Mouse (Mus musculus) inflammation-experienced regulatory T-cells (primary cell): ENCODE measurements around the gene Olfr847. TPM values are rescaled to one million over a fixed set of nuclear protein-coding genes. Genes with fewer than 3 reads are reported as not detected.

Experiments used
- polyA plus RNA-seq, 2 experiments: library from polyadenylated mRNA; unstranded; fragments of 100-300 nt; shearing (Covaris generic); gene quantifications; one replicate each; pipeline ENCODE4 v1.2.1; 2017

Olfr847 gene
- polyA plus RNA-seq, result under 1 TPM in 1 of 2 experiments, not detected in 1; 0.16 TPM

DNA sequence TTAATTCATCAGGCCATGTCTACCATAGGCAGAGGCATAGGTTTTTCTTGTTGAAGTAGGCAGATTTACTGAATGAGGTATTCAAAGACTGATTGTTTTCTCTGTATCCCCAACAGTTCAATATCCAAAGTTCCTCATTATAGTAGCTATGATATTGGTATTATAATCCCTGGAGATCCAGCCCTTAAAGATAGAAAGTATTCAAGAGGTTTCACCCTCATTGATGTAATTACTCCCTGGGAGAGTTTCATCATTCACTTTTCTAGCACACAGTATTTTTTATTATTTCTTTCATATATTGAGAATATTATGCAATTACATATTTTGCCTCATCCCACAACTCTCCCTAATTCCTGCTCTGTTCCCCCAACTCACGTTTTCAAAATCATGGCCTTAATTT lies at the start of gene Olfr847:
Gene Olfr847 (minus strand): TSS at position 101 of the 400 bp plus-strand sequence.

DNA sequence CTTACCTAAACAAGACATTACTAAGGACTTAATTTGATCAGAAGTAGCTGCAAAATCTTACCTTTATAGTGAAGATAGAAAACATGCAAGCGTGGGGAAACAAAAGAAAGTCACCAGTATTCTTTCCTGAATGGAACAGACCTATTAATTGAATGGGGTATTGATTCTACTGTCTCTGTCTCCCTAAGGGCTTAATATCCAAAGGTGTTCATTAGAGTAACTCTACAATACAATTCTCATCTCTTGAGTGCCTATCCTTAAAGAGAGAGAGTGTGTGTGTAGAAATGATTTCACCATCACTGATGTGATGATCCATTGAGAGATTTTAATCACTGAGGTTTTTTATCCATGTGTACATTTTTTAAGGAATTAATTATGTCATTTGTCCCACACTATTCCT lies 14.6 kb downstream of the Olfr847 start, which contains the start of gene Olfr846:
Gene Olfr846 (minus strand): TSS at position 101 of the 400 bp plus-strand sequence.

DNA sequence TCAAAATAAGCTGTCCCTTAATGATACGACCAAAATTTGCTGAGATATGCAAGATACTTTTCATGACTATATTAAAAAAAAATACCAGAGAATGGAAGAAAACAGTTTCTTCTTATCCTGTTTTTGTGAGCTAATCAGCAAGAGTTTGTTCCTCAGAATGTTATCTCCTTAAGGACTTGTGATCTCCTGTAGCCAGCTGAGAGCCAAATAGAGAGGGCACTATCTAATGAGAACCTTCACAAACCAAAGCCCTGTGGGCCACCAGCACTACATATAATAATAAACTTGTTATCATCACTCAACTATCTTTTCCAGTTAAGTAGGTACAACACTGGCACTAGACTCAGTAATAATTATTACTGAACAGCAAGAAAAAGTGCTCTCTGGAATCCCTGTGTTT lies 42.3 kb downstream of the Olfr847 start, which contains the start of gene Olfr845:
Gene Olfr845 (plus strand): TSS at position 301 of the 400 bp plus-strand sequence.

Other genes starting within 250 kb of the Olfr847 start
- gene Olfr837, start 242.4 kb downstream of the Olfr847 start, polyA plus RNA-seq, result under 1 TPM; 0.25 to 0.54 TPM
- under 1 TPM in 1 of 2 experiments, not detected in 1; 0.09 TPM for gene Olfr839-ps1, start 201.4 kb downstream of the Olfr847 start, polyA plus RNA-seq
- under 1 TPM in 1 of 2 experiments, not detected in 1; 0.31 TPM for gene Olfr843, start 126.7 kb downstream of the Olfr847 start, polyA plus RNA-seq
- gene Olfr844, start 62.3 kb downstream of the Olfr847 start, polyA plus RNA-seq, result not detected
- gene Olfr845, start 42.2 kb downstream of the Olfr847 start, polyA plus RNA-seq, result not detected
- gene Olfr846, start 14.7 kb downstream of the Olfr847 start, polyA plus RNA-seq, result not detected
- gene Olfr849, start 61.6 kb upstream of the Olfr847 start, polyA plus RNA-seq, result not detected
- gene Olfr850, start 99.6 kb upstream of the Olfr847 start, polyA plus RNA-seq, result not detected
- not detected for gene Olfr851, start 114.6 kb upstream of the Olfr847 start, polyA plus RNA-seq
- gene Olfr853, start 162.4 kb upstream of the Olfr847 start, polyA plus RNA-seq, result not detected
- gene Olfr854, start 188.7 kb upstream of the Olfr847 start, polyA plus RNA-seq, result not detected
- gene Olfr855, start 203.9 kb upstream of the Olfr847 start, polyA plus RNA-seq, result under 1 TPM in 1 of 2 experiments, not detected in 1; 0.16 TPM
- 10 to 100 TPM; 28.5 to 34.8 TPM for gene Zfp317, start 243.4 kb upstream of the Olfr847 start, polyA plus RNA-seq